Mouse (Mus musculus) B cell, adult 62 days (primary cell): ENCODE data around the gene Ccdc47. TPM values are rescaled to one million over a fixed set of nuclear protein-coding genes. Genes with fewer than 3 reads are reported as not detected.

Source experiments
- total RNA-seq: library from RNA; stranded (reverse); gene quantifications from 4 replicates; pipeline ENCODE4 v1.2.4, GENCODE M21; 2023

The Ccdc47 gene
- 34.5 to 46.0 TPM (median 40.2 TPM) in 4 replicates for total RNA-seq

DNA sequence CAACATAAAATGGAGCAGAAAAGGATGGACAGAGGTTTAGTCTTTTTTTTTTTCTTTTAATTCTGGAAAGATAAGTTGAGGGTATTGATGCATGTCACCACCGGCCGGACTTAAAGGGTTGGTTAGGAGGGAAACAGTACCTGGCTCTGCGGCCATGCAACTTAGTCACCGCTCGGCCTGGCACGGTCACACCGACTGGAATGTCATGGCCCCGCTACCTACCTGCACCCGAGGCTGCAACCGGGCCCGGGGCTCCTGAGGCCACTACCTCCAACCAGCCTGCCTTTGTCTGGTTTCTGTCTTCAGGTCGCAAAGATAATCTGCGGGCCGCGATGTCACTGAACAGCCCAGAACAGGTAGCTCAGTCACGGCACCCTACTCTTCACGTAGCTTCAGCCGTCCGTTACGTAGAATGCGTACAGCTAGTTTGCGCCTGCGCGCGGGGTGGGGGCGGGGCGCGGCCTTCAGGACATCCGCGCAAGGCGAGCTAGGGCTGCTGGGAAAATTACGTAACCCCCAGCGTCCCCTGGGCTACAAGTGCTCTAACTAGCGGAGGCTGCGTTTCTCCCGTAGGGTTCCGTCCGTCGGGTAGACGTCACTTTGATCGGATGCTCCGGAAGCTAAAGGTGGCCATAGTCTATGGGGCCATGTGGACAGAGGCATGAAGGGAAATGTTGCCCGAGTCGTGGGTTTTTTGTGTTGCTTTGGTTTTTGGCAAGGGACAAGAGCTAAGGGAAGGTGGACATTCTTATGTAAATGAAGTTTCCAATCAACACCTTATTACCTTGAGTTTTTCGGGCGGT is at the start of gene Ccdc47:
Ccdc47 (minus strand) TSS at position 418 of the 803 bp plus-strand sequence.

GRCm38 (mm10) chr11:106255685-106256451 is 39.7 kb upstream of the Ccdc47 start, which contains the start of the genes Ftsj3 and Psmc5:
TSS of gene Ftsj3 (minus strand) at chr11:106256079.
TSS of gene Psmc5 (plus strand) at chr11:106256154.

GRCm38 (mm10) chr11:106216730-106217490 is 766 bp upstream of the Ccdc47 start, which contains the start of gene Ddx42:
TSS of gene Ddx42 (plus strand) at chr11:106216926.

DNA sequence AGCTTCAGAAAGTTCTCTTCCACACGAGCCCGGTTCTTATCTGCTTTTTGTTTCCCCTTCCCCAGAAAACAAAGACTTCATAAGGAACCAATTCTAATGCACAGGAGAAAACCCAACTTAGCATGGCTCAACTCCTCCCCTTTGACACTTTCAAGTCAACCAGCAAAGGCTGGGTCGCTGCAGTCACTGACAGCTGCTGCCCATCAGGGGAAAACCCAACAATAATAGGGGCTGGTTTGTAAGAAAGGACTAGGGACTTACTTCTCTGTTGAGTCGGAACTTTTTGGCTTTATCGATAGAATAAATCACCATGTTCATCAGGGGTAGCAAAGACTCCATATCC is 14.1 kb downstream of the Ccdc47 start, which contains the start of gene Strada:
Strada (minus strand) TSS at position 46 of the 343 bp plus-strand sequence.

GRCm38 (mm10) chr11:106160841-106161721 is 55.1 kb downstream of the Ccdc47 start, which contains the start of the genes Gm10840 and Limd2:
TSS of gene Gm10840 (plus strand) at chr11:106160850.
TSS of gene Limd2 (minus strand) at chr11:106160860.

Other genes with a start within 250 kb of the Ccdc47 start
- gene Ace, start 248.4 kb downstream of the Ccdc47 start, total RNA-seq = 0.15 to 0.25 TPM (median 0.18 TPM) in 3 of 4 replicates, not detected in the other
- gene Ace3, start 221.7 kb downstream of the Ccdc47 start, total RNA-seq = not detected in 4 replicates
- 0.16 to 0.35 TPM (median 0.21 TPM) in 3 of 4 replicates, not detected in the other for gene Kcnh6, start 208.2 kb downstream of the Ccdc47 start, total RNA-seq
- gene Dcaf7, start 179.5 kb downstream of the Ccdc47 start, total RNA-seq = 68.4 to 70.5 TPM (median 68.9 TPM) in 4 replicates
- gene Taco1, start 150.3 kb downstream of the Ccdc47 start, total RNA-seq = 6.9 to 9.6 TPM (median 8.7 TPM) in 4 replicates
- gene Map3k3, start 131.7 kb downstream of the Ccdc47 start, total RNA-seq = 123 to 133 TPM (median 131 TPM) in 4 replicates
- 6.0 to 12.4 TPM (median 8.7 TPM) in 4 replicates for gene Gm10840, start 55.5 kb downstream of the Ccdc47 start, total RNA-seq
- gene Limd2, start 55.5 kb downstream of the Ccdc47 start, total RNA-seq = 449 to 469 TPM (median 459 TPM) in 4 replicates
- gene Strada, start 14.2 kb downstream of the Ccdc47 start, total RNA-seq = 40.6 to 45.5 TPM (median 44.0 TPM) in 4 replicates
- gene Ddx42, start 582 bp upstream of the Ccdc47 start, total RNA-seq = 62.9 to 70.1 TPM (median 66.8 TPM) in 4 replicates
- gene Ftsj3, start 39.7 kb upstream of the Ccdc47 start, total RNA-seq = 56.4 to 76.1 TPM (median 69.5 TPM) in 4 replicates
- 48.0 to 55.8 TPM (median 52.8 TPM) in 4 replicates for gene Psmc5, start 39.8 kb upstream of the Ccdc47 start, total RNA-seq
- gene Smarcd2, start 56.6 kb upstream of the Ccdc47 start, total RNA-seq = 139 to 173 TPM (median 145 TPM) in 4 replicates
- gene Tcam1, start 60.3 kb upstream of the Ccdc47 start, total RNA-seq = 0.32 to 0.42 TPM (median 0.41 TPM) in 3 of 4 replicates, not detected in the other
- gene Gh, start 85.5 kb upstream of the Ccdc47 start, total RNA-seq = 8.6 to 12.0 TPM (median 11.0 TPM) in 4 replicates
- 1,261 to 1,403 TPM (median 1,279 TPM) in 4 replicates for gene Cd79b, start 98.4 kb upstream of the Ccdc47 start, total RNA-seq
- 17.0 to 20.9 TPM (median 18.2 TPM) in 4 replicates for gene Scn4a, start 136.9 kb upstream of the Ccdc47 start, total RNA-seq
- not detected in 4 replicates for gene Prr29, start 149.1 kb upstream of the Ccdc47 start, total RNA-seq
- gene Icam2, start 171.7 kb upstream of the Ccdc47 start, total RNA-seq = 73.9 to 83.6 TPM (median 78.4 TPM) in 4 replicates